Mouse (Mus musculus) midbrain, embryonic 10.5 days (tissue): ENCODE results near the gene Hamp2. TPM values are rescaled to one million over a fixed set of nuclear protein-coding genes. Genes with fewer than 3 reads are reported as not detected.
A peak's percentile ranks its signal among the peaks of the same experiment; 100 is the strongest.
"Not testable (repeated sequence)": the region's sequence is repeated elsewhere in the genome, so short reads cannot be mapped to it uniquely, and the experiment has no call there.

Source experiments
- DNase-seq: peaks from one replicate; pipeline ENCODE4 v3.0.0-alpha.2; 2017; ENCODE audit warnings: low spot score
- H3K27ac ChIP-seq: fragments of 300-500 bp; sonication (generic); replicated peaks from 2 replicates; pipeline ENCODE4 v1.5.1; 2016; ENCODE audit warnings: mild to moderate bottlenecking
- H3K27me3 ChIP-seq: fragments of 300-500 bp; sonication (generic); 2 replicates; pipeline ENCODE4 v1.6.1; 2016; ENCODE audit warnings: low read depth, mild to moderate bottlenecking; ENCODE audit not compliant: poor library complexity, severe bottlenecking
- H3K36me3 ChIP-seq: fragments of 300-500 bp; sonication (generic); 2 replicates; pipeline ENCODE4 v1.6.1; 2016; ENCODE audit warnings: mild to moderate bottlenecking, moderate library complexity
- H3K4me1 ChIP-seq: fragments of 300-500 bp; sonication (generic); 2 replicates; pipeline ENCODE4 v1.6.1; 2016
- H3K4me3 ChIP-seq: fragments of 300-500 bp; sonication (generic); 2 replicates; pipeline ENCODE4 v1.5.1; 2016; ENCODE audit warnings: mild to moderate bottlenecking, moderate library complexity
- H3K9me3 ChIP-seq: fragments of 300-500 bp; sonication (generic); replicated peaks from 2 replicates; pipeline ENCODE4 v1.6.1; 2016; ENCODE audit warnings: mild to moderate bottlenecking
- WGBS: fragments of 180-500 bp; shearing (Covaris S2); methylation state at CpG from one replicate; pipeline ENCODE4 v1.1.7; 2016; 5-methylcytosine and 5-hydroxymethylcytosine counted together
- polyA plus RNA-seq: library from polyadenylated mRNA; unstranded; fragments of >200 nt; fragmentation: Nextera tagmentation; extraction: Ambion mirVana; gene quantifications from 2 replicates; pipeline ENCODE4 v1.2.1, GENCODE M21; 2016

Gene Hamp2
- not detected in 2 replicates for polyA plus RNA-seq

- not testable (repeated sequence) for H3K27me3 ChIP-seq, H3K9me3 ChIP-seq, H3K27ac ChIP-seq, DNase-seq, H3K36me3 ChIP-seq, H3K4me1 ChIP-seq, H3K4me3 ChIP-seq
- 80% methylated on average over 2 of the region's 2 CpGs for WGBS
These were observed at the start of gene Hamp2 for GRCm38 (mm10) chr7:30924581-30924980. Hamp2 (minus strand) TSS chr7:30924681.

GRCm38 (mm10) chr7:30973501-30974289, 49.2 kb upstream of the Hamp2 start, which contains the start of gene Fam187b:
Fam187b (plus strand) TSS chr7:30973790.
- under 1% methylated on average over 37 of the region's 37 CpGs for WGBS

GRCm38 (mm10) chr7:30973251-30973500, 48.7 kb upstream of the Hamp2 start, which contains the start of gene Lsr:
Lsr (minus strand) TSS chr7:30973464.
- peaks cover 6% of the 10 kb centered on the region; the same call in 1 of the 2 replicates for H3K36me3 ChIP-seq
- H3K27me3 ChIP-seq: peaks cover 22% of the 10 kb centered on the region
- WGBS: under 1% methylated on average over 19 of the region's 19 CpGs
- no peaks in the 10 kb centered on the region for H3K9me3 ChIP-seq
- no peak for DNase-seq
- peak within 1 kb of the TSS; percentile 79 for H3K27ac ChIP-seq
- H3K4me1 ChIP-seq: peaks cover 21% of the 10 kb centered on the region
- H3K4me3 ChIP-seq: peak within 1 kb of the TSS; percentile 62

More at GRCm38 (mm10) chr7:30973501-30974289, 49.2 kb upstream of the Hamp2 start, which contains the start of gene Fam187b:
- Histone ChIP-seq H3K36me3 (peaks cover 6% of the 10 kb centered on the region; the same call in 1 of the 2 replicates), H3K9me3 (no peaks in the 10 kb centered on the region), H3K27me3 (peaks cover 22% of the 10 kb centered on the region), H3K4me3 (peak within 1 kb of the TSS; percentile 62), H3K27ac (peak within 1 kb of the TSS; percentile 79), H3K4me1 (peaks cover 21% of the 10 kb centered on the region)
- DNase-seq: peak; percentile 88

- peaks cover 22% of the 10 kb centered on the region for H3K27me3 ChIP-seq
- peaks cover 21% of the 10 kb centered on the region for H3K4me1 ChIP-seq
- WGBS: 3% methylated on average over 41 of the region's 41 CpGs
- peak overlapping the region; percentile 79 for H3K27ac ChIP-seq
- DNase-seq: peak; percentile 14
- H3K36me3 ChIP-seq: peaks cover 6% of the 10 kb centered on the region; the same call in 1 of the 2 replicates
- no peaks in the 10 kb centered on the region for H3K9me3 ChIP-seq
- peak overlapping the region; percentile 62 for H3K4me3 ChIP-seq
These were observed 48.2 kb upstream of the Hamp2 start for GRCm38 (mm10) chr7:30972426-30973250.

GRCm38 (mm10) chr7:30971901-30972300, 47.4 kb upstream of the Hamp2 start:
- Histone ChIP-seq H3K27ac (no peak overlapping the region), H3K4me1 (peaks cover 21% of the 10 kb centered on the region), H3K36me3 (peaks cover 6% of the 10 kb centered on the region; the same call in 1 of the 2 replicates), H3K4me3 (no peak overlapping the region; the same call in 1 of the 2 replicates), H3K9me3 (no peaks in the 10 kb centered on the region), H3K27me3 (peaks cover 22% of the 10 kb centered on the region)
- 86% methylated on average over 15 of the region's 15 CpGs for WGBS
- no peak for DNase-seq

GRCm38 (mm10) chr7:30969174-30969573, 44.7 kb upstream of the Hamp2 start:
- 88% methylated on average over 4 of the region's 4 CpGs for WGBS
- no peak overlapping the region for H3K27ac ChIP-seq
- peaks cover 22% of the 10 kb centered on the region for H3K27me3 ChIP-seq
- H3K4me3 ChIP-seq: no peak overlapping the region
- H3K9me3 ChIP-seq: no peaks in the 10 kb centered on the region
- peaks cover 24% of the 10 kb centered on the region for H3K4me1 ChIP-seq
- H3K36me3 ChIP-seq: peaks cover 11% of the 10 kb centered on the region; the same call in 1 of the 2 replicates
- no peak for DNase-seq

GRCm38 (mm10) chr7:30968611-30969010, 44.1 kb upstream of the Hamp2 start:
- Histone ChIP-seq H3K27ac (no peak overlapping the region), H3K4me1 (peaks cover 20% of the 10 kb centered on the region), H3K9me3 (no peaks in the 10 kb centered on the region), H3K36me3 (peaks cover 13% of the 10 kb centered on the region; the same call in 1 of the 2 replicates), H3K4me3 (no peak overlapping the region), H3K27me3 (peaks cover 20% of the 10 kb centered on the region)
- 96% methylated on average over 8 of the region's 8 CpGs for WGBS
- no peak for DNase-seq

GRCm38 (mm10) chr7:30966657-30967056, 42.2 kb upstream of the Hamp2 start:
- Histone ChIP-seq H3K4me3 (no peak overlapping the region), H3K9me3 (no peaks in the 10 kb centered on the region), H3K27me3 (peaks cover under 1% of the 10 kb centered on the region), H3K4me1 (peaks cover 4% of the 10 kb centered on the region), H3K27ac (no peak overlapping the region), H3K36me3 (peaks cover 18% of the 10 kb centered on the region; the same call in 1 of the 2 replicates)
- 92% methylated on average over 3 of the region's 3 CpGs for WGBS
- no peak for DNase-seq

GRCm38 (mm10) chr7:30965677-30966076, 41.2 kb upstream of the Hamp2 start:
- Histone ChIP-seq H3K36me3 (peaks cover 26% of the 10 kb centered on the region), H3K27me3 (no peaks in the 10 kb centered on the region), H3K4me1 (peaks cover 4% of the 10 kb centered on the region), H3K4me3 (no peak overlapping the region), H3K9me3 (no peaks in the 10 kb centered on the region), H3K27ac (no peak overlapping the region)
- DNase-seq: no peak
- WGBS: 79% methylated on average over 14 of the region's 14 CpGs

- WGBS: 91% methylated on average over 7 of the region's 7 CpGs
These were observed 39.9 kb upstream of the Hamp2 start for GRCm38 (mm10) chr7:30964366-30964765.

GRCm38 (mm10) chr7:30962862-30963261, 38.4 kb upstream of the Hamp2 start:
- no peak for DNase-seq
- no peak overlapping the region for H3K27ac ChIP-seq
- peaks cover 13% of the 10 kb centered on the region for H3K4me1 ChIP-seq
- H3K36me3 ChIP-seq: peaks cover 37% of the 10 kb centered on the region
- no peaks in the 10 kb centered on the region for H3K9me3 ChIP-seq
- no peak overlapping the region for H3K4me3 ChIP-seq
- H3K27me3 ChIP-seq: no peaks in the 10 kb centered on the region
- WGBS: 88% methylated on average over 5 of the region's 5 CpGs

More at GRCm38 (mm10) chr7:30964366-30964765, 39.9 kb upstream of the Hamp2 start:
- Histone ChIP-seq H3K27ac (no peak overlapping the region), H3K27me3 (no peaks in the 10 kb centered on the region), H3K4me3 (no peak overlapping the region), H3K4me1 (peaks cover 4% of the 10 kb centered on the region), H3K36me3 (peaks cover 25% of the 10 kb centered on the region), H3K9me3 (no peaks in the 10 kb centered on the region)
- no peak for DNase-seq

- DNase-seq: no peak
- H3K4me1 ChIP-seq: peaks cover 25% of the 10 kb centered on the region
- no peak overlapping the region for H3K4me3 ChIP-seq
- WGBS: 91% methylated on average over 6 of the region's 6 CpGs
- H3K9me3 ChIP-seq: no peaks in the 10 kb centered on the region
- peaks cover 37% of the 10 kb centered on the region for H3K36me3 ChIP-seq
- H3K27me3 ChIP-seq: no peaks in the 10 kb centered on the region
- no peak overlapping the region for H3K27ac ChIP-seq
These were observed 35.4 kb upstream of the Hamp2 start for GRCm38 (mm10) chr7:30959786-30960349.
